Mouse (Mus musculus) lung, adult 2 months (tissue): ENCODE results near the gene Lsm11.

Source experiments
- CTCF ChIP-seq: fragments of 200-500 bp; IDR thresholded peaks from 2 replicates; pipeline ENCODE4 v1.5.1; 2011; ENCODE audit warnings: mild to moderate bottlenecking, low read length, control low read depth; ENCODE audit not compliant: insufficient read depth
- POLR2A ChIP-seq: fragments of 200-500 bp; IDR thresholded peaks from 2 replicates; pipeline ENCODE4 v1.6.1; 2011; ENCODE audit warnings: low read depth, mild to moderate bottlenecking, control low read depth, low read length, borderline replicate concordance; ENCODE audit errors: extremely low read depth

GRCm38 (mm10) chr11:45897392-45897791 is 47.3 kb downstream of the Lsm11 start:
- TF ChIP-seq POLR2A (no peak), CTCF (no peak)
